Mouse (Mus musculus): ENCODE measurements around the gene Mical3. TPM values are rescaled to one million over a fixed set of nuclear protein-coding genes. Genes with fewer than 3 reads are reported as not detected.

Gene Mical3
- polyA plus RNA-seq, 1 experiment from 2014 or later = 12.9 TPM

- Histone ChIP-seq H3K4me2 (ENCODE audit: low read length) (no peak overlapping the region), H3K4me3 (ENCODE audit: low read depth, low read length) (no peak overlapping the region), H3K27ac (ENCODE audit: low read depth) (no peak overlapping the region), H3K36me3 (ENCODE audit: control insufficient read depth, insufficient read depth, low read length) (peaks cover 6% of the 10 kb centered on the region; the same call in 1 of the 2 replicates), H3K9ac (ENCODE audit: low read length) (no peak overlapping the region), H3K27me3 (replicated peaks; ENCODE audit: control insufficient read depth, insufficient read depth, low read length) (no peaks in the 10 kb centered on the region), H3K9me3 (ENCODE audit: control insufficient read depth, low read length) (no peaks in the 10 kb centered on the region), H3K4me1 (replicated peaks; ENCODE audit: control insufficient read depth, insufficient read depth, low read length) (no peaks in the 10 kb centered on the region)
- WGBS = 89% methylated on average over 12 of the region's 12 CpGs
- no peak for ATAC-seq (replicated peaks; ENCODE audit: low FRiP score, low TSS enrichment, low read depth)
- DNase-seq (ENCODE audit: low spot score) = no peak
Observed at GRCm38 (mm10) chr6:120938763-120939450, 191.9 kb downstream of the Mical3 start.

- WGBS = 86% methylated on average over 11 of the region's 11 CpGs
- Histone ChIP-seq H3K9me3 (ENCODE audit: control insufficient read depth, low read length) (no peaks in the 10 kb centered on the region), H3K27me3 (replicated peaks; ENCODE audit: control insufficient read depth, insufficient read depth, low read length) (no peaks in the 10 kb centered on the region), H3K9ac (ENCODE audit: low read length) (no peak overlapping the region), H3K4me1 (replicated peaks; ENCODE audit: control insufficient read depth, insufficient read depth, low read length) (no peaks in the 10 kb centered on the region), H3K4me3 (ENCODE audit: low read depth, low read length) (no peak overlapping the region), H3K36me3 (ENCODE audit: control insufficient read depth, insufficient read depth, low read length) (peaks cover 6% of the 10 kb centered on the region; the same call in 1 of the 2 replicates), H3K4me2 (ENCODE audit: low read length) (no peak overlapping the region), H3K27ac (ENCODE audit: low read depth) (no peak overlapping the region)
- ATAC-seq (replicated peaks; ENCODE audit: low FRiP score, low TSS enrichment, low read depth) = no peak
- DNase-seq (ENCODE audit: low spot score) = no peak
Observed at GRCm38 (mm10) chr6:120937999-120938608, 192.7 kb downstream of the Mical3 start.

GRCm38 (mm10) chr6:120937104-120937617 is 193.6 kb downstream of the Mical3 start:
- no peaks in the 10 kb centered on the region for H3K27me3 ChIP-seq (replicated peaks; ENCODE audit: control insufficient read depth, insufficient read depth, low read length)
- 87% methylated on average over 16 of the region's 16 CpGs for WGBS
- H3K4me3 ChIP-seq (ENCODE audit: low read depth, low read length) = no peak overlapping the region
- no peaks in the 10 kb centered on the region for H3K4me1 ChIP-seq (replicated peaks; ENCODE audit: control insufficient read depth, insufficient read depth, low read length)
- no peak overlapping the region for H3K9ac ChIP-seq (ENCODE audit: low read length)
- H3K27ac ChIP-seq (ENCODE audit: low read depth) = no peak overlapping the region
- H3K4me2 ChIP-seq (ENCODE audit: low read length) = no peak overlapping the region
- no peak for DNase-seq (ENCODE audit: low spot score)
- no peak for ATAC-seq (replicated peaks; ENCODE audit: low FRiP score, low TSS enrichment, low read depth)
- peaks cover 14% of the 10 kb centered on the region; the same call in 1 of the 2 replicates for H3K36me3 ChIP-seq (ENCODE audit: control insufficient read depth, insufficient read depth, low read length)
- no peaks in the 10 kb centered on the region for H3K9me3 ChIP-seq (ENCODE audit: control insufficient read depth, low read length)

DNA sequence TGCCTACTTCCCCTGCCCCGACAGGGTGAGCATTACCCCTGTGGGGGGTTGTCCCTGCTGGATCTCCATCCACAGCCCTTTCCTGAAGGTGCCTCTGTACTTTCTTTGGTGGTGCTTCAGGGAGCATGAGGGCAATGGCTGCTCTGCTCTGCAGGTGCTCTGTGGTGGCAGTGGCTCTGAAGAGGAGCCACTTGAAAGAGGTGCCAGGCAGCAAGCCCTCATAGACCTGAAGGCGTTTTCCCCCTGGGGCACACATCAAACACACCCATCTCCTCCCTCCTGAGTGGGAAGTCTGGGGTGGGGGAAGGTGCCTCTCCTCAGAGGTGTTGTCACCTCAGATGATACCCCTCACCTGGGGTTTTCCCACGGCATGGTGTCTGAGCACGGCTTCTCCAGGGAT is 196.6 kb downstream of the Mical3 start:
- ATAC-seq (replicated peaks; ENCODE audit: low FRiP score, low TSS enrichment, low read depth) (no peak), DNase-seq (ENCODE audit: low spot score) (no peak)
- H3K4me1 ChIP-seq (replicated peaks; ENCODE audit: control insufficient read depth, insufficient read depth, low read length) = no peaks in the 10 kb centered on the region
- H3K27ac ChIP-seq (ENCODE audit: low read depth) = no peak overlapping the region
- H3K4me2 ChIP-seq (ENCODE audit: low read length) = no peak overlapping the region
- peaks cover 14% of the 10 kb centered on the region for H3K36me3 ChIP-seq (ENCODE audit: control insufficient read depth, insufficient read depth, low read length)
- no peaks in the 10 kb centered on the region for H3K9me3 ChIP-seq (ENCODE audit: control insufficient read depth, low read length)
- 74% methylated on average over 4 of the region's 4 CpGs for WGBS
- H3K4me3 ChIP-seq (ENCODE audit: low read depth, low read length) = no peak overlapping the region
- no peaks in the 10 kb centered on the region for H3K27me3 ChIP-seq (replicated peaks; ENCODE audit: control insufficient read depth, insufficient read depth, low read length)
- H3K9ac ChIP-seq (ENCODE audit: low read length) = no peak overlapping the region

GRCm38 (mm10) chr6:120933670-120934069 is 197.1 kb downstream of the Mical3 start:
- Histone ChIP-seq H3K36me3 (ENCODE audit: control insufficient read depth, insufficient read depth, low read length) (peaks cover 14% of the 10 kb centered on the region), H3K27ac (ENCODE audit: low read depth) (no peak overlapping the region), H3K9ac (ENCODE audit: low read length) (no peak overlapping the region), H3K4me2 (ENCODE audit: low read length) (no peak overlapping the region), H3K9me3 (ENCODE audit: control insufficient read depth, low read length) (no peaks in the 10 kb centered on the region), H3K27me3 (replicated peaks; ENCODE audit: control insufficient read depth, insufficient read depth, low read length) (no peaks in the 10 kb centered on the region), H3K4me1 (replicated peaks; ENCODE audit: control insufficient read depth, insufficient read depth, low read length) (no peaks in the 10 kb centered on the region), H3K4me3 (ENCODE audit: low read depth, low read length) (no peak overlapping the region)
- DNase-seq (ENCODE audit: low spot score) (no peak), ATAC-seq (replicated peaks; ENCODE audit: low FRiP score, low TSS enrichment, low read depth) (no peak)
- 87% methylated on average over 7 of the region's 7 CpGs for WGBS

- no peaks in the 10 kb centered on the region for H3K27me3 ChIP-seq (replicated peaks; ENCODE audit: control insufficient read depth, insufficient read depth, low read length)
- no peak for DNase-seq (ENCODE audit: low spot score)
- H3K36me3 ChIP-seq (ENCODE audit: control insufficient read depth, insufficient read depth, low read length) = peaks cover 14% of the 10 kb centered on the region
- 85% methylated on average over 12 of the region's 12 CpGs for WGBS
- H3K4me2 ChIP-seq (ENCODE audit: low read length) = no peak overlapping the region
- H3K27ac ChIP-seq (ENCODE audit: low read depth) = no peak overlapping the region
- no peaks in the 10 kb centered on the region for H3K4me1 ChIP-seq (replicated peaks; ENCODE audit: control insufficient read depth, insufficient read depth, low read length)
- no peaks in the 10 kb centered on the region for H3K9me3 ChIP-seq (ENCODE audit: control insufficient read depth, low read length)
- no peak overlapping the region for H3K4me3 ChIP-seq (ENCODE audit: low read depth, low read length)
- no peak overlapping the region for H3K9ac ChIP-seq (ENCODE audit: low read length)
- ATAC-seq (replicated peaks; ENCODE audit: low FRiP score, low TSS enrichment, low read depth) = no peak
Observed at GRCm38 (mm10) chr6:120932597-120932996, 198.2 kb downstream of the Mical3 start.

GRCm38 (mm10) chr6:120930450-120931306 is 200.1 kb downstream of the Mical3 start:
- DNase-seq (ENCODE audit: low spot score) (no peak), ATAC-seq (replicated peaks; ENCODE audit: low FRiP score, low TSS enrichment, low read depth) (no peak)
- no peak overlapping the region for H3K4me3 ChIP-seq (ENCODE audit: low read depth, low read length)

GRCm38 (mm10) chr6:120929421-120929820 is 201.4 kb downstream of the Mical3 start:
- Histone ChIP-seq H3K27ac (ENCODE audit: low read depth) (no peak overlapping the region), H3K4me2 (ENCODE audit: low read length) (no peak overlapping the region), H3K36me3 (ENCODE audit: control insufficient read depth, insufficient read depth, low read length) (peaks cover 12% of the 10 kb centered on the region), H3K9me3 (ENCODE audit: control insufficient read depth, low read length) (no peaks in the 10 kb centered on the region), H3K4me3 (ENCODE audit: low read depth, low read length) (no peak overlapping the region), H3K4me1 (replicated peaks; ENCODE audit: control insufficient read depth, insufficient read depth, low read length) (no peaks in the 10 kb centered on the region), H3K9ac (ENCODE audit: low read length) (no peak overlapping the region), H3K27me3 (replicated peaks; ENCODE audit: control insufficient read depth, insufficient read depth, low read length) (no peaks in the 10 kb centered on the region)
- WGBS = 36% methylated on average over 1 of the region's 1 CpGs
- ATAC-seq (replicated peaks; ENCODE audit: low FRiP score, low TSS enrichment, low read depth) (no peak), DNase-seq (ENCODE audit: low spot score) (no peak)

More at GRCm38 (mm10) chr6:120930450-120931306, 200.1 kb downstream of the Mical3 start:
- no peaks in the 10 kb centered on the region for H3K4me1 ChIP-seq (replicated peaks; ENCODE audit: control insufficient read depth, insufficient read depth, low read length)
- no peak overlapping the region for H3K9ac ChIP-seq (ENCODE audit: low read length)
- H3K36me3 ChIP-seq (ENCODE audit: control insufficient read depth, insufficient read depth, low read length) = peaks cover 14% of the 10 kb centered on the region
- H3K9me3 ChIP-seq (ENCODE audit: control insufficient read depth, low read length) = no peaks in the 10 kb centered on the region
- 76% methylated on average over 6 of the region's 6 CpGs for WGBS
- H3K27me3 ChIP-seq (replicated peaks; ENCODE audit: control insufficient read depth, insufficient read depth, low read length) = no peaks in the 10 kb centered on the region
- H3K27ac ChIP-seq (ENCODE audit: low read depth) = no peak overlapping the region
- H3K4me2 ChIP-seq (ENCODE audit: low read length) = no peak overlapping the region
